Mouse (Mus musculus) left cerebral cortex, adult 11 months (tissue): ENCODE results near the gene Gm10273.
"Not testable (repeated sequence)": the region's sequence is repeated elsewhere in the genome, so short reads cannot be mapped to it uniquely, and the experiment has no call there.

ENCODE experiments used
- DNase-seq: peaks from one replicate; pipeline ENCODE4 v3.0.0; 2022; ENCODE audit warnings: low spot score

The Gm10273 gene

DNA sequence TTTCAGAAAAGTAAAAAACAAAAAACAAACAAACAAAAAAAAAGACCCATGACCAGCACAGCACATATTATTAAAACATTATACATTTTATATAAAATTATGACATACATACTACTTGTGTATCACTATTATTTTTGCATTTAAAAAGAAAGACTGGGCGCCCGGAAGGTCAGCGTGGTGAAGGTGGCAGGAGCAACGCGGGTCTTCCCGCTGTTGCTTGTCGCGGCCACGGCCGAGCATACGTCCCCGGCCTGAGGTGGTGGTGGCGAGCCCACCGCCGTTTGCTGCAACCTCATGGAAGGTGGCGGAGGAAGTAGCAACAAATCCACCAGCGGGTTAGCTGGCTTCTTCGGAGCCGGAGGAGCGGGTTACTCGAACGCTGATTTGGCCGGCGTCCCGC lies at the start of gene Gm10273:
Gene Gm10273 (plus strand): TSS at position 172 of the 400 bp plus-strand sequence.
- DNase-seq, result not testable (repeated sequence)

GRCm38 (mm10) chr10:59346560-59346959 lies 48.9 kb upstream of the Gm10273 start:
- DNase-seq, result no peak

- DNase-seq, result no peak
Observed at GRCm38 (mm10) chr10:59348200-59348599, 47.2 kb upstream of the Gm10273 start.

DNA sequence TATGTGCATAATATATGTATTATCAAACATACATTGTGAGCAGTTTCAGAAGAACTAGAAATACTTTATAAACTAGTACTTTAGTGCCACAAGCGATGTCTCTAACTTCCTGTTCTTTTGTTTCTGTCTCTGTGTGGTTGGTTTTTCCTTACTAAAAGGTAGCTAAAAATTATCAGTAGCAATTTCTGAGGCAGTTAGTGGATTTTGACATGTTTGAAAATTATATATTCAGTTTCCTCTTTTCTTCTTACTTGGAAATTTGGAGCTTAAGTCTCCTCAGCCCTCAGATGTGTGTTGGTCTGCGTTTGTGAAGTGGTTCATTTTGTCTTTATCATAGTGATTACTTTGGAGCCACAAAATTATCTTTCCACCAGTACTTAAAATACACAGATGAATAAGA lies 45.9 kb upstream of the Gm10273 start:
- no peak for DNase-seq

GRCm38 (mm10) chr10:59353065-59353464 lies 42.4 kb upstream of the Gm10273 start:
- DNase-seq, result no peak

DNA sequence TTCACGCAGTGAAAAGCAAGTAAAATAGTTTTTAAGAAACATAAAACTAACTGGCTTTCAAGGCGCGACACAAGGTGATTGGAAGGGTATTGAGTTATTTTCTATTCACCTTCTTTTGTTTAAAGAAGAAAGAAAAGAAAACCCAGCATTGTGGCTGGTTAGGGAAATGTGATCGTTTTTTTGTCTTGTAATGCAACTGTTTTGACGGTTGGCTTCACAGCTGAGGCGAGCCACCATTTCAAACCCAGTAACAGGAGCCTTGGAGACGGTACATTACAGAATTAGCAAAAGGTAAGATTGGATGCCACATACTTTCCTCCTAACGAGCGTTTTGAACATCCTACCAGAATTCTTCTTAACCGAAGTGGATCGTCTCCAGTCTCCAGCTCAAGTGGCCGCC lies 41.3 kb upstream of the Gm10273 start:
- no peak for DNase-seq

GRCm38 (mm10) chr10:59355020-59355419 lies 40.4 kb upstream of the Gm10273 start:
- DNase-seq, result no peak

GRCm38 (mm10) chr10:59358744-59359143 lies 36.7 kb upstream of the Gm10273 start:
- DNase-seq, result no peak

DNA sequence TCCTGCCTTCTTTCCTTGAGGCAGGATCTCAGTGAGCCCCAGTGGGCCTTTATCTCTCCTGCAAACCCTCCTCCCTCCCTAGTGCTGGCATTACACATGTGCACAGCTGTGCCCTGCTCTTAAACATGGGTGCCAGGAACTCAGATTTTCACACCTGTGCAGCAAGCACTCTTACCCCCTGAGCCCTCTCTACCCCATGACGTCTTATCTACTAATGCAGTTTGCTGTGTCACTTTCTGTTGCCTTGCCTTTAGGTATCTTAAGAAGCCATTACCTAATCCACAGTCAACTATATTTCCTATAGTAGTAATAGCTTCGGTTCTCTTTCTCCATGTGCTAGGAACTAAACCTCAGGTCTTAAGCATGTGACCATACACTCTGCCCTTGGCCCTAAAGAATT lies 32.2 kb upstream of the Gm10273 start:
- no peak for DNase-seq

GRCm38 (mm10) chr10:59364551-59364950 lies 30.9 kb upstream of the Gm10273 start:
- DNase-seq, result no peak

DNA sequence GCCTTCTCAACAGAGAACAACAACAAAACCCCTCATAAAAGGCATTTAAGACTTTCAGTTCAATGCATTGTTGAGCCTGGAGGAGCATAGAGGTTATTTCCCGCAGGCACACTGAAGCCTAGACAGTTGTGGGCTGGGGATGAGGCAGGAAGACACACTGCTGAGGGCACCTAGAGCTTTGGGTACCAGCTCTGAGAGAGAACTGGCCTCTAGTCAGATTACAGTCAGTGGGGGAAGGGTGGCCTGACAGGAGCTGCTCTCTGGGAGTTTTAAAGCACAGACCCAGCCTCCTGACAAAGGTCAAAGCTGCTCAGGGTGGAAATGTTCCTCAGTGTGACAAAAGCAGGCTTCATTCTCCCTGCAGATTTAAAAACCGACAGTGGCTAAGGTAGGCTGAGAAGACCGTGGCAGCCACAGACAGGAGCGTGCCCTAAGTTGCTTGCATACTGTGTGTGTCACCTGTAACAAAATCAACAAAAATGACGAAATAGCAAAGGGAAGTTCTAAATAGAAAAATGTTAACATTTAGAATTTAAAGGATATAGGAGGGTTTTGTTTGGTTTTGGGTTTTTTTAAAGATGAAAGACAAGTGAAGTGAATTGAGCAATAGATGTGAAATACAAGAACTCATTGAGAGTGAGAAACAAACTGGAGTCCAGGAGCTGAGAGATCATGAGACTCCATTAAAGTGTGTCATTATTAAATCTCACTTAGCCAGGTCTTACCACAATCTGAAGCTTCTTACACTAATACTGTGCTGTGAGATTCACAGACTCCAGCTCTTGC lies 29.4 kb upstream of the Gm10273 start:
- no peak for DNase-seq

DNA sequence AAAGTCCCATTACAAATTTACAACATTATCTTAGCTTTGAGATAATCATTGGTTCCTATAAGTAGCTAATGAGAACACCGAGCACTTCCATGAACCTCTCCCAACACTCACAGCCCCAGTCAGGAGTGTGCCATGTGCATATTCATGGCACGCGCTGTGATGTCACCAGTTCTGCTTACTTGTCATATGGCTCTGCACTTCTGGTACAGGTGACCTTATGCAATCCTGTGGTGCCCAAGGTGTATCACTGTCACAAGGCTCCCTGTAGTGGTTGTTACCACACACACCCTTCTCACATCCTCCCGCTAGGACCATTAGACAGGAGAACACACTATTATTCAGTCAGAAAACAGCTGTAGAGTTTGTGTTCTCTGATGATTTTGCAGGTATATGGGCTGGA lies 28.7 kb upstream of the Gm10273 start:
- DNase-seq, result no peak

DNA sequence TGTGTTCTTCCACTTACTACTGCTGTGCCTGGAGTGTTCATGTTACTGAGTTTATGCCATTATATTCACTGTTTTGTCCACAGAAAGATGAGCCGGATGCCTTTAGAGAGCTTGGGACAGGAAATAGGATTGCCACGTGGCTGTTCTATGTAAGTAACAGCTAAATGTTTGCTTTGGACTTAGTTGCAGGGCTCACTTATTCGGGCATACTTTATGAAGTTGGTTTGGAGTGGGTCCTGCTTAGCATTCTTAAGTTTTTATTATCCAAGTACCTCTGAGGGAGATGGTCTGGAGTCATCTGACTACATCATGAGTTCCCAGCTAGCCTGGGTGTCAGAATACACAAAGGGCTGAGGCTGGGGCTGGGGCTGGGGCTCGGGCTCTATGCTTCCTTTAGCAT lies 28.2 kb upstream of the Gm10273 start:
- DNase-seq, result no peak

DNA sequence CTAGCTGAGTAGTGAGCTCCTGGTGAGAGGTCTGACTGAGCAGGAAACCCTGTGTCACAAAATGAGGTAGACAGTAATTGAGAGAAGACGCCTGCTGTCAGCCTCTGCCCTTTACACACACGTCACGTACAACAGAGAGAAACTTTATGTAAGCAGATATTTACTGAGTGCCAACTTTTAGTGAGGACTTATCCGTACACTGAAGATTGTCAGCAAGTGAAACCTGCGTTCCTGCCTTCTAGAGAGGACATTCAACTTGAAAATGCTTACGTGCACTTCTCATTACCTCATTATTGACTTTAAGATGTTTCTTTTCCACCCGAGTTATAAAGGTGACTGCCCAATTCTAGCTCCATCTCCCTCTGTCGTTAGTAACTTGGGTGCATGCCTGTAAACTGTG lies 26.7 kb upstream of the Gm10273 start:
- no peak for DNase-seq

DNA sequence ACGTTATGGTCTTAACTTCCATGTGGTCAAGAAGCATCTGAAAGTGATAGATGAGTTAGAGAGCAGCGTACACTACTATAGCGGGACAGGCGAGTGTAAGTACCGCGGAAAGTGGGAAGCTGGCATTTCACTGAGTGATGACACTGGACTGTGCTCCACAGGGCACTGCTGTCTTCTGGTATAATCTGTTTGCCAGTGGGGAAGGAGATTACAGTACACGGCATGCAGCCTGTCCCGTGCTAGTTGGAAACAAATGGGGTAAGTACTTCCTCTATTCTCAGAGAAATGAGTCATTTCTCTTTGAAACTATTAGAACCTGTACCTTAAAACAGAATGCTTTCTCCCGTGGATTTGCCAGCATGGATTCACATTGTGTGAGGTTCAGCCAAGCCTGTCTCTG lies 26.0 kb upstream of the Gm10273 start:
- no peak for DNase-seq

DNA sequence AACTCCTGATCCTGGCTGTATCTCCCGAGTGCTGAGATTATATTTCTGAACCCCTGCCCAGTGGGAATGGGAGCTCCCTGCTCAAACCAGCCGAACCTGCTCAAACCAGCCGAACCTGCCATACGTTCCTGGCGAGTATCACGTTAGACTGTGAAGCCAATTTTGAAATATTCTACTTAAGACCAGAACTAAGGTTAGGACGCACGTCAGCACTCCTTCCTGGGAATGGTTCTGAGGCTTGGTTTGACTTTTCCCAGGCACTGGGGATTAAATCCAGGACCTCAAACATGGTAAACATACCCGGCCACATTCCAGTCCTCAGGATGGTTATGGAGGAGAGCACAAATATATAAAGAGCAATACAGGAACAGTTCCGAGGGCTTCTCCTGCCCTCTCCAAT lies 17.5 kb upstream of the Gm10273 start:
- no peak for DNase-seq

- DNase-seq, result no peak
Observed at GRCm38 (mm10) chr10:59378728-59379127, 16.7 kb upstream of the Gm10273 start.

- DNase-seq, result no peak
Observed at GRCm38 (mm10) chr10:59379927-59380326, 15.5 kb upstream of the Gm10273 start.

- DNase-seq, result no peak
Observed at GRCm38 (mm10) chr10:59380411-59380821, 15.0 kb upstream of the Gm10273 start.

- not testable (repeated sequence) for DNase-seq
Observed at GRCm38 (mm10) chr10:59381563-59381962, 13.9 kb upstream of the Gm10273 start.

GRCm38 (mm10) chr10:59386951-59387350 lies 8.5 kb upstream of the Gm10273 start:
- no peak for DNase-seq

DNA sequence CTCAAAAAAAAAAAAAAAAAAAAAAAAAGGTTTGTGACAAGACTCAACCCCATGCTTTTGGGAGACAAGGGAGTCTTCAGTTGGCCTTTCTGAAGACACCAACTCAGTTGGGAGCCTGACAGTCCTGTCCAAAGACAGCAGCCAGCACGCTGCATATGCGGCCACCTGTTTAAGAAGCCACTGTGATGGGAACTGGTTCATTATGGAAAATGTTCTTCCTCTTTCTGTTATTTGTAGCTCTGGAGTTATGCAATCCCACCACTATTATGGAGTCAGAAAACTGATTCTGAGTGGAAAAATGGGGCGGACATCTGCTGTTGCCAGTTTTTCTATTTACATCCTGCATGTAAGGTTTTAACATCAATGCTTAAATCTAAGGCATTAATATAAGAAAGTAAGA lies 5.8 kb upstream of the Gm10273 start:
- DNase-seq, result no peak

DNA sequence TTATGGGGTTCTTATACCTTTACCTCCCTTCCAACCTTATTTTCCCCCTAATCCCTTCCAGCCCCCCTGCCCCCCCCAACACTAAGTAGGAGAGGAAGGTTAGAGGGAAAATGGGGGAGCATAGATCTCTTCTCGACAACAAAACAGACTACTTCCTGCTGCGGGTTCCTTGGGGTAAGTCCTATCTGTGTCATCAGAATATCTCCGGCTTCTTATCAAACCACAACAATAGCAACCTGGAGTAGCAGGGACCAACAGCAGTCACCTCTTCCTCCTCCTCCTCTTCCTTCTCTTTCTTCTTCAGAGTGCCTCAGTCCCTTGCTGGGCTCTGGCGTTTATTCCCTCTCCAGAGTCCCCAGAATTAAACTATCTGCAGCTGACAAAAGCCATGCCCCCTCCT lies 3.5 kb upstream of the Gm10273 start:
- no peak for DNase-seq
